Mouse (Mus musculus) common myeloid progenitor, adult 5-6 weeks (primary cell): ENCODE measurements around the gene Elmo3. TPM values are rescaled to one million over a fixed set of nuclear protein-coding genes. Genes with fewer than 3 reads are reported as not detected.
"Not testable (repeated sequence)": the region's sequence is repeated elsewhere in the genome, so short reads cannot be mapped to it uniquely, and the experiment has no call there.

Experiments used
- ATAC-seq: replicated peaks from 2 replicates; pipeline ENCODE4 v1.8.0; 2016; ENCODE audit warnings: low read depth, mild to moderate bottlenecking, moderate TSS enrichment, inconsistent platforms; ENCODE audit not compliant: poor library complexity, severe bottlenecking
- total RNA-seq: library from RNA; stranded (forward); fragments of 200-1000, 187-1606 nt; gene quantifications from 2 replicates; pipeline ENCODE4 v1.2.3, GENCODE M21; 2017

Elmo3 gene
- total RNA-seq, 1 experiment from 2014 or later, result 2.1 TPM

- no peak for ATAC-seq
Measured at GRCm38 (mm10) chr8:105275387-105275786, 30.0 kb upstream of the Elmo3 start.

- ATAC-seq, result no peak
Measured at GRCm38 (mm10) chr8:105275840-105276239, 29.6 kb upstream of the Elmo3 start, which contains the start of gene Nol3. Gene Nol3, plus strand, starts transcription at chr8:105276140.

- ATAC-seq, result peak; percentile 67
Measured at GRCm38 (mm10) chr8:105276292-105277120, 28.9 kb upstream of the Elmo3 start.

GRCm38 (mm10) chr8:105278911-105279334, 26.5 kb upstream of the Elmo3 start:
- peak; percentile 65 for ATAC-seq

- ATAC-seq, result no peak
Measured at GRCm38 (mm10) chr8:105280567-105280966, 24.8 kb upstream of the Elmo3 start.

GRCm38 (mm10) chr8:105281821-105282220, 23.6 kb upstream of the Elmo3 start:
- ATAC-seq, result no peak

- ATAC-seq, result no peak
Measured at GRCm38 (mm10) chr8:105282239-105282638, 23.2 kb upstream of the Elmo3 start.

GRCm38 (mm10) chr8:105283074-105283473, 22.3 kb upstream of the Elmo3 start:
- peak; percentile 53 for ATAC-seq

- ATAC-seq, result no peak
Measured at GRCm38 (mm10) chr8:105285514-105285913, 19.9 kb upstream of the Elmo3 start.

GRCm38 (mm10) chr8:105286907-105287306, 18.5 kb upstream of the Elmo3 start:
- no peak for ATAC-seq

- no peak for ATAC-seq
Measured at GRCm38 (mm10) chr8:105288231-105288630, 17.2 kb upstream of the Elmo3 start.

- peak; percentile 84 for ATAC-seq
Measured at GRCm38 (mm10) chr8:105288958-105289732, 16.3 kb upstream of the Elmo3 start.

- ATAC-seq, result peak; percentile 13
Measured at GRCm38 (mm10) chr8:105289805-105290460, 15.5 kb upstream of the Elmo3 start, which contains the start of gene 4931428F04Rik. Gene 4931428F04Rik, minus strand, starts transcription at chr8:105289864.

- ATAC-seq, result peak; percentile 45
Measured at GRCm38 (mm10) chr8:105290554-105291314, 14.7 kb upstream of the Elmo3 start.

GRCm38 (mm10) chr8:105291364-105291763, 14.0 kb upstream of the Elmo3 start:
- ATAC-seq, result not testable (repeated sequence)

- ATAC-seq, result not testable (repeated sequence)
Measured at GRCm38 (mm10) chr8:105291802-105292201, 13.6 kb upstream of the Elmo3 start.

- no peak for ATAC-seq
Measured at GRCm38 (mm10) chr8:105292471-105292870, 12.9 kb upstream of the Elmo3 start.

GRCm38 (mm10) chr8:105293405-105293804, 12.0 kb upstream of the Elmo3 start:
- ATAC-seq, result no peak

GRCm38 (mm10) chr8:105294776-105295175, 10.6 kb upstream of the Elmo3 start:
- ATAC-seq, result no peak

- no peak for ATAC-seq
Measured at GRCm38 (mm10) chr8:105295256-105295655, 10.1 kb upstream of the Elmo3 start.
